Mouse (Mus musculus) CH12.LX (cell line): ENCODE measurements around the gene Mgat4c.

Source experiments
- BHLHE40 ChIP-seq: IDR thresholded peaks from 2 replicates; pipeline ENCODE4 v1.6.1; 2011; ENCODE audit warnings: mild to moderate bottlenecking, low read depth, low read length, improper control_type of control experiment
- CTCF ChIP-seq, 2 experiments: IDR thresholded peaks in 1 of 2; conservative IDR thresholded peaks in 1 of 2; 2 replicates each; pipeline ENCODE4 v1.5.1; 2011 to 2012; ENCODE audit warnings: low read depth in 2 of 2, low read length in 2 of 2, improper control_type of control experiment in 1 of 2, inconsistent platforms in 1 of 2, mild to moderate bottlenecking in 1 of 2, moderate library complexity in 1 of 2
- EP300 ChIP-seq: IDR thresholded peaks from 2 replicates; pipeline ENCODE4 v1.6.1; 2011; ENCODE audit warnings: low read length, improper control_type of control experiment
- JUND ChIP-seq: conservative IDR thresholded peaks from 2 replicates; pipeline ENCODE4 v1.6.1; 2011; ENCODE audit warnings: low read depth, low read length, improper control_type of control experiment
- RCOR1 ChIP-seq: conservative IDR thresholded peaks from 2 replicates; pipeline ENCODE4 v1.6.1; 2012; ENCODE audit warnings: low read depth, mild to moderate bottlenecking, inconsistent platforms, low read length, improper control_type of control experiment
- UBTF ChIP-seq: IDR thresholded peaks from 2 replicates; pipeline ENCODE4 v1.6.1; 2012; ENCODE audit warnings: low read depth, mild to moderate bottlenecking, inconsistent platforms, low read length, improper control_type of control experiment, moderate library complexity
- USF2 ChIP-seq: conservative IDR thresholded peaks from 2 replicates; pipeline ENCODE4 v1.6.1; 2011; ENCODE audit warnings: low read depth, low read length, improper control_type of control experiment

DNA sequence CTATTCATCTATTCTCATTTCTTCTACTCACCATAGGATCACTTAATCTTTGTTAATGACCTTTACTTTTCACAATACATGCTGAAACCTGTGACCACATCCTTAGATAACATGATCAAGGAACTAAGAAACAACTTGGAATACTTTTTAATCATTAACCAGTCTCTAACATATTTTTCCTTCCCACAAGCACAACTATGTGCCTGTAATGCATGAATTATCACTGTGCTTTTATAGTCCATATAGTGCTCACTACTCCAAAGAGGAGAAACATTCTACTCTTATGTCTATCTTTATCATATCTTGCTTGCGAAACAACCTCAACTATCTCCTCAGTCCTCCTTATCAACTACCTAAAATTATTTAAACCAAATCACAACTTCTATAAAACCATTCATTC lies 114.2 kb downstream of the Mgat4c start:
- TF ChIP-seq UBTF (no peak), RCOR1 (no peak), JUND (no peak), EP300 (no peak), BHLHE40 (no peak), USF2 (no peak), CTCF (conservative IDR thresholded peaks at IDR 0.05 in 1 of 2, IDR thresholded peaks at IDR 0.05 in 1 of 2; ENCODE audit: low read depth in 2 of 2, low read length in 2 of 2) (no peak)
